Mouse (Mus musculus): Measurements from ENCODE around the gene Cdc20b. TPM values are rescaled to one million over a fixed set of nuclear protein-coding genes. Genes with fewer than 3 reads are reported as not detected.
A peak's percentile ranks its signal among the peaks of the same experiment; 100 is the strongest.

Gene Cdc20b
- polyA plus RNA-seq, 1 experiment = not detected

GRCm38 (mm10) chr13:113023274-113024143 lies 11.4 kb upstream of the Cdc20b start:
- no peak overlapping the region for H3K4me3 ChIP-seq
- no peaks in the 10 kb centered on the region for H3K79me2 ChIP-seq (ENCODE audit: control insufficient read depth, insufficient read depth)
- no peak for TF ChIP-seq REST (IDR thresholded peaks at IDR 0.05; ENCODE audit: insufficient read depth, insufficient read length)
- no peak for TF ChIP-seq MYOD1 (IDR thresholded peaks at IDR 0.05; ENCODE audit: control insufficient read depth in 1 of 3, insufficient read length in 2 of 3, low read depth in 2 of 3)
- TF ChIP-seq MAX (IDR thresholded peaks at IDR 0.05; ENCODE audit: low read depth) = no peak
- no peak for TF ChIP-seq USF1 (IDR thresholded peaks at IDR 0.05; ENCODE audit: low read depth)
- no peak for TF ChIP-seq SRF (IDR thresholded peaks at IDR 0.05; ENCODE audit: control insufficient read depth, insufficient read length, low read depth)
- TF ChIP-seq POLR2A (IDR thresholded peaks at IDR 0.05; ENCODE audit: insufficient read length, low read depth) = no peak
- TF ChIP-seq MYOG (IDR thresholded peaks at IDR 0.05; ENCODE audit: control insufficient read depth in 1 of 3, insufficient read depth in 1 of 3, insufficient read length in 2 of 3, low read depth in 2 of 3) = no peak
- H3K27me3 ChIP-seq (ENCODE audit: control insufficient read depth, insufficient read depth, insufficient read length) = peaks cover 4% of the 10 kb centered on the region
- H3K36me3 ChIP-seq (ENCODE audit: control insufficient read depth, insufficient read depth) = no peaks in the 10 kb centered on the region
- H3K4me2 ChIP-seq (ENCODE audit: low read depth) = peak overlapping the region; percentile 7
- no peak overlapping the region for H3ac ChIP-seq (ENCODE audit: control insufficient read depth, insufficient read length)

GRCm38 (mm10) chr13:113031351-113031750 lies 3.6 kb upstream of the Cdc20b start:
- Histone ChIP-seq H3ac (ENCODE audit: control insufficient read depth, insufficient read length) (no peak overlapping the region), H3K4me2 (ENCODE audit: low read depth) (no peak overlapping the region), H3K4me3 (no peak overlapping the region), H3K27me3 (ENCODE audit: control insufficient read depth, insufficient read depth, insufficient read length) (peaks cover 4% of the 10 kb centered on the region), H3K79me2 (ENCODE audit: control insufficient read depth, insufficient read depth) (no peaks in the 10 kb centered on the region), H3K36me3 (ENCODE audit: control insufficient read depth, insufficient read depth) (no peaks in the 10 kb centered on the region)
- TF ChIP-seq SRF (IDR thresholded peaks at IDR 0.05; ENCODE audit: control insufficient read depth, insufficient read length, low read depth) = no peak
- TF ChIP-seq TCF12 (IDR thresholded peaks at IDR 0.05; ENCODE audit: insufficient read depth, poor library complexity, severe bottlenecking) = no peak
- no peak for TF ChIP-seq MAX (IDR thresholded peaks at IDR 0.05; ENCODE audit: low read depth)
- TF ChIP-seq POLR2AphosphoS2 (IDR thresholded peaks at IDR 0.05; ENCODE audit: insufficient read length, low read depth) = no peak
- TF ChIP-seq CEBPB (IDR thresholded peaks at IDR 0.05; ENCODE audit: insufficient read depth, poor library complexity, severe bottlenecking) = no peak
- TF ChIP-seq POLR2A (IDR thresholded peaks at IDR 0.05; ENCODE audit: insufficient read length, low read depth) = no peak
- TF ChIP-seq MYOG (IDR thresholded peaks at IDR 0.05; ENCODE audit: control insufficient read depth in 1 of 3, insufficient read depth in 1 of 3, insufficient read length in 2 of 3, low read depth in 2 of 3) = no peak

DNA sequence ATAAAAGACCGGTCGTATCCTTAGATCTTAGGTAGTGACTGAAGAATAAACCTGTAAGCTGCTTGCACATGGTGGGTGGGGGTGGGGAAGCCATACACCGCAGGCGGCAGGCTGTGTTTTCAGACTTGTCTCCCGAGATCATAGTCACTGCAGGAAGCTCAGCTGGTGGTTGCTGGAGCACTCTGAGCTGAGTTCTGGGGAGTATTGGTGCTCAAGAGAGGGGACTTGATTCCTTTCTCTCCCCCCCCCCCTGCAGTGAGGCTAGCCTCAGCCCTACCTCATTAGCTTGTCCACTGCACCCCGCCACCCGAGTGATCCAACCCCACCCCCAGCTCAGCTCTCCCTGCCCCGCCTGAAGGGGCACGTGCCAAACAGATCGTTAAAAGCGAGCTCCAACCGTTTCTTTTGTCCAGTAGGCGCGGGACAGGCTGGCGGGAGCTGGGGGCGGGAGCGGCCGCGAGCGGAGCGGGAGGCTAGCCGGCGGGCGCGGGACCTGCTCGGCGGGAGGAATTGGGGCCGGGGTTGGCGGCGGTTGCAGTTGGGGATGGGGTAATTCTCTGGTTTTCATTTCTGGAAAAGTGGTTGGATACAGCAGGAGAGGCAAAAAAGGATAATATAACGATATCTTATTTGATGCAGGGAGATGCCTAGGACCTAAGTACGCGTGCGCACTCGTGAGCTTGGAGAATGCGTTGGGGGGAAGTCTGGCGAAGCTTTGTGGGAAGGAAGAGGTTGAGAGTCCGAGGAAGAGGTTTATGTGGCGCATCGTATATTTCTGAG lies 2.9 kb upstream of the Cdc20b start:
- no peaks in the 10 kb centered on the region for H3K36me3 ChIP-seq (ENCODE audit: control insufficient read depth, insufficient read depth)
- no peak overlapping the region for H3ac ChIP-seq (ENCODE audit: control insufficient read depth, insufficient read length)
- TF ChIP-seq E2F4 (IDR thresholded peaks at IDR 0.05; ENCODE audit: insufficient read depth) (no peak), SRF (IDR thresholded peaks at IDR 0.05; ENCODE audit: control insufficient read depth, insufficient read length, low read depth) (no peak), POLR2AphosphoS2 (IDR thresholded peaks at IDR 0.05; ENCODE audit: insufficient read length, low read depth) (no peak), MAX (IDR thresholded peaks at IDR 0.05; ENCODE audit: low read depth) (no peak), MYOD1 (IDR thresholded peaks at IDR 0.05; ENCODE audit: control insufficient read depth in 1 of 3, insufficient read length in 2 of 3, low read depth in 2 of 3) (no peak), MYOG (IDR thresholded peaks at IDR 0.05; ENCODE audit: control insufficient read depth in 1 of 3, insufficient read depth in 1 of 3, insufficient read length in 2 of 3, low read depth in 2 of 3) (no peak), TCF12 (IDR thresholded peaks at IDR 0.05; ENCODE audit: insufficient read depth, poor library complexity, severe bottlenecking) (no peak), USF1 (IDR thresholded peaks at IDR 0.05; ENCODE audit: low read depth) (no peak), POLR2A (IDR thresholded peaks at IDR 0.05; ENCODE audit: insufficient read length, low read depth) (no peak)
- H3K27me3 ChIP-seq (ENCODE audit: control insufficient read depth, insufficient read depth, insufficient read length) = no peaks in the 10 kb centered on the region
- H3K79me2 ChIP-seq (ENCODE audit: control insufficient read depth, insufficient read depth) = no peaks in the 10 kb centered on the region
- H3K4me3 ChIP-seq = no peak overlapping the region
- H3K4me2 ChIP-seq (ENCODE audit: low read depth) = peak overlapping the region; percentile 12

- H3K36me3 ChIP-seq (ENCODE audit: control insufficient read depth, insufficient read depth) = no peaks in the 10 kb centered on the region
- no peak for TF ChIP-seq MAX (IDR thresholded peaks at IDR 0.05; ENCODE audit: low read depth)
- TF ChIP-seq POLR2A (IDR thresholded peaks at IDR 0.05; ENCODE audit: insufficient read length, low read depth) = no peak
- no peak for TF ChIP-seq CEBPB (IDR thresholded peaks at IDR 0.05; ENCODE audit: insufficient read depth, poor library complexity, severe bottlenecking)
- no peak for TF ChIP-seq REST (IDR thresholded peaks at IDR 0.05; ENCODE audit: insufficient read depth, insufficient read length)
- TF ChIP-seq SRF (IDR thresholded peaks at IDR 0.05; ENCODE audit: control insufficient read depth, insufficient read length, low read depth) = no peak
- TF ChIP-seq TCF12 (IDR thresholded peaks at IDR 0.05; ENCODE audit: insufficient read depth, poor library complexity, severe bottlenecking) = no peak
- TF ChIP-seq TCF3 (IDR thresholded peaks at IDR 0.05; ENCODE audit: insufficient read length, low read depth) = no peak
- TF ChIP-seq USF1 (IDR thresholded peaks at IDR 0.05; ENCODE audit: low read depth) = no peak
- no peak for TF ChIP-seq MYOG (IDR thresholded peaks at IDR 0.05; ENCODE audit: control insufficient read depth in 1 of 3, insufficient read depth in 1 of 3, insufficient read length in 2 of 3, low read depth in 2 of 3)
- no peak for TF ChIP-seq E2F4 (IDR thresholded peaks at IDR 0.05; ENCODE audit: insufficient read depth)
- no peak for TF ChIP-seq MYOD1 (IDR thresholded peaks at IDR 0.05; ENCODE audit: control insufficient read depth in 1 of 3, insufficient read length in 2 of 3, low read depth in 2 of 3)
- TF ChIP-seq POLR2AphosphoS2 (IDR thresholded peaks at IDR 0.05; ENCODE audit: insufficient read length, low read depth) = no peak
- H3K4me3 ChIP-seq = no peak overlapping the region
- H3K27me3 ChIP-seq (ENCODE audit: control insufficient read depth, insufficient read depth, insufficient read length) = no peaks in the 10 kb centered on the region
- H3K4me2 ChIP-seq (ENCODE audit: low read depth) = no peak overlapping the region
- no peak overlapping the region for H3ac ChIP-seq (ENCODE audit: control insufficient read depth, insufficient read length)
- no peaks in the 10 kb centered on the region for H3K79me2 ChIP-seq (ENCODE audit: control insufficient read depth, insufficient read depth)
Observed at GRCm38 (mm10) chr13:113032831-113033230, 2.1 kb upstream of the Cdc20b start.

Measured in myocyte (in vitro differentiated cells).